Mouse (Mus musculus) urinary bladder, postnatal 10 days (tissue): ENCODE results near the gene Fn3krp.
A peak's percentile ranks its signal among the peaks of the same experiment; 100 is the strongest.

Experiments
- DNase-seq: peaks from one replicate; pipeline ENCODE4 v3.0.0; 2022; ENCODE audit warnings: low spot score

The Fn3krp gene

DNA sequence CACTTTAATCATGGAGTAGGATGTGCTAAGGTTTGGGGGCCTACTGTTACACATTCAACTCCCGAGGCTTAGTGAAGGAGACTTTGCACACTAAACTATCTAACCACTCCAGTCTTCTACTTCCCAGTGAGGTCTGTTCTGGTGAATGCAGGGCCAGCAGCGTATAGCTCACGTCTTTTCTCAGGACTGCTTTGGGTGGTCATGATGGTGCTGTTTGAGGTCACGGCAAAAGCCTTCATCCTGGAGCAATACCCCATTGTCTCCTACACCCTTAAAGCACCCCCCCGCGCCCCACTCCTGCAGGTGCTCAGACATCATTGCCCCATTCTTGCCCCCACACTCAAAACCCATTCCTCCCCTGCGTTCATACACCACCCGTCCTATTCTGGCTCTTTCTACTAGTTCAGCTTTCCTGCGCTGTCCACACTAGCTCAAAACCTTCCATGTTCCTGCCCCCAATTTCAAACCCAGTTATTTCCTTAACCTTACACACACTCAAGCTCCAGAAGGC lies 30.1 kb downstream of the Fn3krp start:
- no peak for DNase-seq

- DNase-seq = peak; percentile 88
Measured at GRCm38 (mm10) chr11:121451753-121452635, 30.8 kb downstream of the Fn3krp start, which contains the start of gene Tbcd. Gene Tbcd (plus strand): TSS chr11:121451949.

DNA sequence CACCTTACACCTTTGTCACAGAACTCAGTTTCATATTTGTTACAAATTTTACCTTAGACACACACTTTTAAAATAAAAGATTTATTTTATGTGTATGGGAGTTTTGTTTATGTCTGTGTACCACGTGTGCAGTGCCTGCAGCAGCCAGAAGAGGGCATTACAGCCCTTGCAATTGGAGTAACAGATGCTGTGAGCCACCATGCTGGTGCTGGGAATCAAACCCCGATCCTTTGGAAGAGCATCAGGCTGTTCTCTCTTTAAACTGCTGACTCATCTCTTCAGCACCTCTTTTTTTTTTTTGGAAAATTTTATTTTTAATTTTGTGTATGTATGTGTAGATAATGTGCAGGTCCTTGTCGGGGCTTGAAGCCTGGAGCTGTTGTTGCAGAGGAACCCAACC lies 36.7 kb downstream of the Fn3krp start:
- DNase-seq = no peak

GRCm38 (mm10) chr11:121467408-121467807 lies 46.2 kb downstream of the Fn3krp start:
- DNase-seq = no peak

DNA sequence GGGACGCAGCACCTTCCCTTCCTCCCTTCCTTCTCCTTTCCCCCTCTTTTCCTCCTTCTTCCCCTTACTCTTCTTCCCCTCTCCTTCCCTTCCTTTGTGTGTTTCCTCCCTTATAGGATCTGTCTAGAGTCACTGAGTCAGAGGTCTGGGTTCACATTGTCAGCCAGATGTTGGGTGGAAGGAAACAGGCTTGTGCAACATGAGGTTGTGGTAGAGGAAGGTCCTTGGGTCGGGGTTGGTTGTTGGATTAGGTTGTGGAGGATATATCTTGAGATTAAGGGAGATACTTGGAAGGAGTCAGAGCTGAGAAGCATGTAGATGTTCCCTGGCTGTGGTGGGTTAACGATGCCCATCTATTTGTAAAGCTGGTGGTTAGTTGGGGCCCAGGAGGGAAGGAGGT lies 53.6 kb downstream of the Fn3krp start:
- DNase-seq = no peak

- no peak for DNase-seq
Measured at GRCm38 (mm10) chr11:121475699-121476415, 54.7 kb downstream of the Fn3krp start.

DNA sequence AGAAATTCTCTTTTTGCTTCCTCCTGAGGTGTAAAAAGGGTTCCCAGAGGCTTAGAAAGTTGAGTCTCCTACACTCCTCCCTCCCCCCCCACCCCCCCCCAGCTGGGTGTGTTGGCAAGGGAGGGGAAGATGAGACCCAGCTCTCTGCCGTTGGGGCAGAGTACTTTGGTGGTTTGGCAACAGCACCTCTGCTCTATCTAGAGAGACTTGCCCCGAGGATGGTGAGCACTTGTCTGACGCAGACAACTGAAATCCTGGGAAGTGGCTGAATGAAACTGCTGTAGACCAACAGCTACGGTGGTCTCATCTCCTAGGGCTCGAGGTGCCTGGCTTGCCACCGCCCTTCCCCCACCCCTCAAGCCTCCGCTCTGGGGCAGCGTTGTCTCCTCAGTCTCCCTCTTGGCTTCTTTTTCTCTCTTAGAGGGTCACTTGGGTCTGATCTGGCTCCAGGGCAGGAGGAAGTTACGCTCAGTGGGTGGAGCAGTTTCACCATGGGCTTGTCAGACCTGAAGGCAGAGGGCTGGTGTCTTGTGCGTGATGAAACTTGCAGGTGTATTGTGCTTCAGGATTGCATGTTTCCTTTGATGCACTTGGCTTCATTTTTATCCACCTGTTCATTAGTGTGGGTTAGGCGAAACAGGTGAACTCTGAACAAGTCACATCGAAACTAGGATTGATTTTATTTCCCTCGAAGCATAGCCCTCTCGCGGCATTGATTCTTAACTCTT lies 58.4 kb downstream of the Fn3krp start:
- no peak for DNase-seq
